Mouse (Mus musculus): ENCODE data around the gene Ercc6l.
"Not testable (repeated sequence)": the region's sequence is repeated elsewhere in the genome, so short reads cannot be mapped to it uniquely, and the experiment has no call there.

The Ercc6l gene

DNA sequence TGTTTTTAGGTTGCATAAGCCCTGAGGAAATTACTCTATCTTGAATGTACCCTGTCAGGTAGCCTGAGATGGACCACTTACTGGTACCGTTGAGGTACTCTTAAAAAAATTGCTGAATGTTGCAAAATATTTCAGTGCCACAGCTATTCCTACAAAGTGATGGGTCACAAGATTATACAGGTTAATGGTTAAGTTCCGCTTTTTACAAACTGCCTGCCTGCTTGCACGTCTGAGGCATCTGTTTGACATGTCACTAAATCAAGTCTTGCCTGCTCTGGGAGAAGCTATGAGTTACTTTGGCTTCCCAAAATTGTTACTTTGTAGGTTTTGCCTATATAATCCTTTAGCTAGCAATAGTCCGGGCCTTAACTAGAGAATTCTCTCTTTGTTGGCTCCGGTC is 47.5 kb downstream of the Ercc6l start:
- not testable (repeated sequence) for DNase-seq (ENCODE audit: low spot score)

DNA sequence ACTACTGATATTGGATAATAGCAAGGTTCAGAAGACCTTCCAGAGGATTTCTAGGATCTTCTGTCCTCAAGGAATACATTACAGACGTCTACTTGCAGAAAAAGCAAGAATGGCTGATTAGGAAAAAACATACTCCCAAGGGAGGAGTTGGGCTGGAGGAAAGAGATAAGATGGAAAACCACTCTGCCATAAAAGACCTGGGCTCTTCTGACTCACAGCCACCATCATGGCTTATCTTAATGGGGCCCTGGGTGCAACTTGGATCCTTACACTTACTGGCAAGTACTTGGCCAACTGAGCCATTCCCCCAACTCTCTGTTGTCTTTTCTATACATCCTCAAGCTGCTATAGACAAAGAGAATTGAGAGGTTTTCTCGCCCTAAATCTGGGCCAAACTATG is 53.1 kb downstream of the Ercc6l start:
- DNase-seq (ENCODE audit: low spot score) = not testable (repeated sequence)

DNA sequence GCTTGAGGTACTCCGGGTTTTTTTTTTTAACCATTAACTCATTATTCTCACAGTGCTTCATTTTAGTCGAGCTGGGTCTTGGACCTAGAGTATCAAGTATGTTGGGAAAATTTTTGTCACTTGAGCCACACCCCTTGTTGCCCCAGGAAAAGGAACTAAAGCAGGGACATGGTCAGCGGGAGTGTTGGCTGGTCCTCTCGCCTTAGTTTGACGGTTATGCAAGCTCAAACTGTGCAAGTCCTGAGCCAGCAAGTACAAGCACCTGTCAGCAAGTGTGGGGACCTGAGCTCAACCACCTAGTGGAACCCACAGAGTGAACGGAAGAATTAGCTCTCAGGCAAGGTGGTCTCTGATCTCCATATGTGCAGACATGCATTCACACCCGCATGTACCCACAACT is 55.0 kb downstream of the Ercc6l start:
- DNase-seq (ENCODE audit: low spot score) = no peak

DNA sequence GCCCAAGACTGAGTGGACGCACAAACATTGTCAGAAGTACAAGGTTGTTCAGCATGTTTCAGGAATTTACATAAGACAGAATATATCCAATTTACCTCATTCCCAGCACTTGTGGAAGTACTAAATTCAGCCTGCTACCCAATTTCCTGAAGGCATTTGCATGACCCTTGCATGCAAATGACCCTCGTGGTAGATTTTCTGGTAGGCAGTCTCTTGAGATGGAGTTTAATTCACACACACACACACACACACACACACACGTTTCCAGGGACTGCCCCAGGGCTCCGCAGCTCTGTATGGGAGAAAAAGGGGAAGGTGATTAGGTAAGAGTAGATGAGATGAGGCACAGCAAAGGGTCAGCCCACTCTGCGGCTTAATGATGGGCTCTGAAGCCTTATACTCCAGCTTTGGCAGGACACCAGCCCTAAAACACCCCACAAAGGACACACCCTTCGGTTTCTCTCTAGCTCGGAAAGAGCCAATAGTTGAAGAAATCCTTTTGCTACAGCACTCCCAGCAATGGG is 62.4 kb downstream of the Ercc6l start:
- no peak for DNase-seq (ENCODE audit: low spot score)

All from adipocyte (in vitro differentiated cells).